Mouse (Mus musculus): Measurements from ENCODE around the gene Pla2g4b.

Gene Pla2g4b

GRCm38 (mm10) chr2:120032726-120033467, at the start of gene Pla2g4b:
TSS of gene Pla2g4b (plus strand) at chr2:120033417.
- DNase-seq, result no peak

- DNase-seq, result no peak
Measured at GRCm38 (mm10) chr2:119985871-119986270, 47.3 kb upstream of the Pla2g4b start.

- no peak for DNase-seq
Measured at GRCm38 (mm10) chr2:119986369-119986768, 46.8 kb upstream of the Pla2g4b start.

- DNase-seq, result no peak
Measured at GRCm38 (mm10) chr2:119987441-119987840, 45.8 kb upstream of the Pla2g4b start.

- no peak for DNase-seq
Measured at GRCm38 (mm10) chr2:119988952-119989351, 44.3 kb upstream of the Pla2g4b start.

- no peak for DNase-seq
Measured at GRCm38 (mm10) chr2:119990881-119991280, 42.3 kb upstream of the Pla2g4b start.

- no peak for DNase-seq
Measured at GRCm38 (mm10) chr2:119992349-119992748, 40.9 kb upstream of the Pla2g4b start.

- no peak for DNase-seq
Measured at GRCm38 (mm10) chr2:119993515-119993914, 39.7 kb upstream of the Pla2g4b start.

GRCm38 (mm10) chr2:119994839-119995238, 38.4 kb upstream of the Pla2g4b start:
- no peak for DNase-seq

GRCm38 (mm10) chr2:119995391-119996281, 37.6 kb upstream of the Pla2g4b start:
- DNase-seq, result peak; percentile 53 to 61

GRCm38 (mm10) chr2:119997354-119997753, 35.9 kb upstream of the Pla2g4b start:
- no peak for DNase-seq

GRCm38 (mm10) chr2:119999731-120000130, 33.5 kb upstream of the Pla2g4b start:
- no peak for DNase-seq

GRCm38 (mm10) chr2:120000882-120001584, 32.2 kb upstream of the Pla2g4b start:
- DNase-seq, result peak; percentile 39 to 61

- DNase-seq, result peak in 1 of 2 experiments; percentile 40
Measured at GRCm38 (mm10) chr2:120001956-120002355, 31.3 kb upstream of the Pla2g4b start.

- no peak for DNase-seq
Measured at GRCm38 (mm10) chr2:120003970-120004369, 29.2 kb upstream of the Pla2g4b start.

GRCm38 (mm10) chr2:120006696-120007095, 26.5 kb upstream of the Pla2g4b start:
- no peak for DNase-seq

GRCm38 (mm10) chr2:120007680-120008210, 25.5 kb upstream of the Pla2g4b start:
- no peak for DNase-seq

- peak in 1 of 2 experiments; percentile 45 for DNase-seq
Measured at GRCm38 (mm10) chr2:120008672-120009071, 24.5 kb upstream of the Pla2g4b start.

GRCm38 (mm10) chr2:120011462-120012200, 21.6 kb upstream of the Pla2g4b start:
- peak; percentile 78 to 80 for DNase-seq

GRCm38 (mm10) chr2:120012924-120013323, 20.3 kb upstream of the Pla2g4b start:
- DNase-seq, result no peak

GRCm38 (mm10) chr2:120013831-120014486, 19.3 kb upstream of the Pla2g4b start:
- DNase-seq, result no peak

- DNase-seq, result no peak
Measured at GRCm38 (mm10) chr2:120015882-120016281, 17.3 kb upstream of the Pla2g4b start.

Measured in kidney, postnatal 4 days (tissue).